Mouse (Mus musculus): ENCODE measurements around the gene Melk. TPM values are rescaled to one million over a fixed set of nuclear protein-coding genes. Genes with fewer than 3 reads are reported as not detected.

The Melk gene
- polyA plus RNA-seq, 1 experiment: 17.0 TPM

DNA sequence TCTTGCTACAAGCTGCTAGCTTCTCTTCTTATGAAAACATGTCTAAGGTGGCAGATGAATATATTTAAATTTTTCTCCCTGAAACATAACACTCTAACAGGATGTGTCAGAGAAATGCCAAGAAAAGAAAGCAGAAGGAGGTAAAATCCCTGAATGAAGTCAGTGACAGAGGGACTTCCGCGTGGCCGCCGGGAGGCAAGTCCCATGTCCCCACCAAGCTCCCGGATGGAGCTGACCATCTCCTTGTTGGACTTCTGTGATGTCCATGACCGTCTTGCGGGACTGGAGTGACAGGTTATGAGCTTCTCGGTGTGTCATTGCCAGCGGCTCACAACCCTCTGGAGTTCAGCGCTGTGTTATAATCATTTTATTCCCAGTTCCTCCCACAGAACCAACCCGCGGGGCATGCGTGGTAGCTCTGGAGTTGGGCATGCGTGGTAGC lies 31.3 kb upstream of the Melk start:
- TF ChIP-seq POLR2A (IDR thresholded peaks at IDR 0.05; ENCODE audit: borderline replicate concordance, low read depth, low read length): no peak
- TF ChIP-seq CTCF (IDR thresholded peaks at IDR 0.05; ENCODE audit: low read depth, low read length): no peak
- H3K27ac ChIP-seq (ENCODE audit: insufficient read depth, low read depth, low read length): no peak overlapping the region
- no peak overlapping the region for H3K4me3 ChIP-seq (ENCODE audit: insufficient read depth, low read length)
- no peaks in the 10 kb centered on the region for H3K4me1 ChIP-seq (ENCODE audit: control insufficient read depth, insufficient read depth, low read length)

DNA sequence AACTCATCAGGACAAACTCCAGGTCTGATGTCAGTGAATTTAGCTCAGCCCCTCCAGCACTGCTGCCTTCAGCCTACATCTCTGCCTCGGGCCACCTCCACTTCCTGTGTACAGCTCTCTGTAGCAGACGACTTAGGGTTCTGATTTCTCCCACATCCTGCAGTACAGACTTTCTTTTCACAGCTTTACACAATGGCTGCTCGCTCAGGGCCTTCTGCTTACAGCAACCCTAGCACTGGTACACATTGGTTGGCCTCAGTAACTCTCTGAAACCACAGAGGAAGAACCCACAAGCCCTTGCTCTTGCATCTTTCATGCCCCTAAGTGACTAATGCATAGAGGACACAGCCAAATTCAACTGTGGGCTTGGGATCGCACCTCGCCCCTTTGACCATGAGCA lies 29.5 kb upstream of the Melk start:
- Histone ChIP-seq H3K4me1 (ENCODE audit: control insufficient read depth, insufficient read depth, low read length) (no peaks in the 10 kb centered on the region), H3K4me3 (ENCODE audit: insufficient read depth, low read length) (no peak overlapping the region), H3K27ac (ENCODE audit: insufficient read depth, low read depth, low read length) (no peak overlapping the region)
- TF ChIP-seq CTCF (IDR thresholded peaks at IDR 0.05; ENCODE audit: low read depth, low read length) (no peak), POLR2A (IDR thresholded peaks at IDR 0.05; ENCODE audit: borderline replicate concordance, low read depth, low read length) (no peak)

DNA sequence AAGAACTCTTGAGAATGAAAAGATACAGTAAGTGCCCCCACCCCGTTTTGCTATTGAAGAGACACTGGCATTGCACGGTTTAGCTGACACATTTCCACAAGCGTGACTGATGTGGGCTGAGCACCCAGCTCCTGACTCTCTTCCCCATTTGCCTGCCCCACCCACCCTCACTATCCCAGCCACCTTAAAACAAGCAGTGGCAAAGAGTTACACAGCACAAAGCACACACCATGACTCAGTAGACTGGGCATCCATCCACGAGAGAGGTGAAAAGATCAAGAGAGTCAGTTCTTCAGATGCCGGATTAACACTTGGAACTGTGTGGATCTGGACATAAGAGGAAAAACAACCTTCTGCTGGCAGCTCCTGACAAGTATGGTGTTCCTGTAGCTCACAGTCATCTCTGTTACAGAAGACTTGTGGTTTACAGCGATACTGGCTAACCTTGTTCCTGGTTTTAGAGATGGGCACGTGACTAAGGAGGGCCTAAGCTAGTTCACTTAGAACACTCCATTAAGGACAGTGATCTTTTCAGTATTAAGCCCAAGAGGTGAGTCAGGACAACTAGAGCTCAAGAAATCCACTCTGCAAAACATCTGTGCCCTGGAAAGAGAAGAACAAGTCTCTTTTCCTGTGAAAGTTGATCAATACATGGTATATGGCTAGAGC lies 18.9 kb upstream of the Melk start:
- Histone ChIP-seq H3K4me3 (ENCODE audit: insufficient read depth, low read length) (no peak overlapping the region), H3K4me1 (ENCODE audit: control insufficient read depth, insufficient read depth, low read length) (peaks cover 17% of the 10 kb centered on the region), H3K27ac (ENCODE audit: insufficient read depth, low read depth, low read length) (peak overlapping the region; percentile 63)
- TF ChIP-seq POLR2A (IDR thresholded peaks at IDR 0.05; ENCODE audit: borderline replicate concordance, low read depth, low read length) (no peak), CTCF (IDR thresholded peaks at IDR 0.05; ENCODE audit: low read depth, low read length) (no peak)

DNA sequence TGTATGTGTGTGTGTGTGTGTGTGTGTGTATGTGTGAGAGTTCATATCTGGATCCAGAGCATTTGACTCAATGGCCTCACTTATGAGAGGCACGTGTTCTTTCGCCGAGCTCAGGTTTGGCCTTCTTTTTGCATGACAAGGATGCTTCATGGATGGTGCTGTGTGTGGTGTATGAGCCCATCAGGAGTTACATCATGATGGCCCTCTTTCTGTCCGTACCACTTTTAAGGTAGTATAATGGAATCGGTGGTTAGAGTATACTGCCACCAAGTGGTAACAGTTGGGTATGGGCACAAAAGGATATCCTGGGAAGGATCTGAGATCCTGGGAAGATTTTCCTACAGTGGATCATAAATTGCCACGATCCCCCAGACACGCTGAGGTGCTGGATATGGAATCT lies 8.1 kb upstream of the Melk start:
- Histone ChIP-seq H3K4me1 (ENCODE audit: control insufficient read depth, insufficient read depth, low read length) (no peaks in the 10 kb centered on the region), H3K4me3 (ENCODE audit: insufficient read depth, low read length) (no peak overlapping the region), H3K27ac (ENCODE audit: insufficient read depth, low read depth, low read length) (no peak overlapping the region)
- no peak for TF ChIP-seq CTCF (IDR thresholded peaks at IDR 0.05; ENCODE audit: low read depth, low read length)
- TF ChIP-seq POLR2A (IDR thresholded peaks at IDR 0.05; ENCODE audit: borderline replicate concordance, low read depth, low read length): no peak

DNA sequence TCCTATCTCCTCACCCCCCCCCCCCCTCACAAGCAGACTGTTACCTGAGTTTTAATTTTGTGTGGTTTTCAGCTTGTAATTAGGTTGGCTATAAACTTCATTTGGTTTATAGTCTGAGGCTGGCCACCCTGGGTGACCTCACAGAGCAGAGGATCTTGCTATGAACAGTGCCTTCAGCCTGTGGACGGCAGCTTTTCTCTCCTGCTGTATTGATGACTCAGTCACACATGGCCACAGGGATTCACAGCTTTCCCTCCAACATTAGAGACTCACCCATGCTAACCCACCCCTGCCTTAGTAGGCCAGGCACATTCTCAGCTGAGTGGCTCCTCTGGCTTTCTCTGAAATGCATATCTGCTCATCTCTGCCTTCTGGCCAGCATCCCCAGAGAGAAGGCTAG lies 4.8 kb upstream of the Melk start:
- Histone ChIP-seq H3K4me1 (ENCODE audit: control insufficient read depth, insufficient read depth, low read length) (no peaks in the 10 kb centered on the region), H3K27ac (ENCODE audit: insufficient read depth, low read depth, low read length) (no peak overlapping the region), H3K4me3 (ENCODE audit: insufficient read depth, low read length) (no peak overlapping the region)
- no peak for TF ChIP-seq POLR2A (IDR thresholded peaks at IDR 0.05; ENCODE audit: borderline replicate concordance, low read depth, low read length)
- TF ChIP-seq CTCF (IDR thresholded peaks at IDR 0.05; ENCODE audit: low read depth, low read length): no peak

DNA sequence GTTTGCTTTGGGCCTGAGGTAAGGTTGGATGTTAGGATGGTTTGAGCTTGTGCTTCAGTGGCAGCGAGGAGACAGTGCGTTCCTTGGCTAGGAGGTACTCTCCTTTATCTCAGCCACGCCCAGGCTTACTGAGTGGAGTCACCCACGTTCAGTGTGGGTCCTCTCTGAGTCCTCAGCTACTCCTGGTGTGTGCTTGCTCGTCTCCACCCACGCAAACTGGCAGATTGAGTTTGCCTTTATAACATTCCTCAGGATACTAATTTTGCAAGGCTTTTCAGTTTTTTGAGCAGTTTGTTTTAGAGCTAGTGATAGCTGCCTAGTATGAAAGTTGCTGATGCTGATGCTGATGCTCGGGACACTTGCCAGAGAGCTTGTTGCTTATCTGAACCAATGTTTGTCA lies 5.9 kb downstream of the Melk start:
- H3K4me1 ChIP-seq (ENCODE audit: control insufficient read depth, insufficient read depth, low read length): peaks cover 5% of the 10 kb centered on the region
- no peak for TF ChIP-seq CTCF (IDR thresholded peaks at IDR 0.05; ENCODE audit: low read depth, low read length)
- no peak for TF ChIP-seq POLR2A (IDR thresholded peaks at IDR 0.05; ENCODE audit: borderline replicate concordance, low read depth, low read length)

DNA sequence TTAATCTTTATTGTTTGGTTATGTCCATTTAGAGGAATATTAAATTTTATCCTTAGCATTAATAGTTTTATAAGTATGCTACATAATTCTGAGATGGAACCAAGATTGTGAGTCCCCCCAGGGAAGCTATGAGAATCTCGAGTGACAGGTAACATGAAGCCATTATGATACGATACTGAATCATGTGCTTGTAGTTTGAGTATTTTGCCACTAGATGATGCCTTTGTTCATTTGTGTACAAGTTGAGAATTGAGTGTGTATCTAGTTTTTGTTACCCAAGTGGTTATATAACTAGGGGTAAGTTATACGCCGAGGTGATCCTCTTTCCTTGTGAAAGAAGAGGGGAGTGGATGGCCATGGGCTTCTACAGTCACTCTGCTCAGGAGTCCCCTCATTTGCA lies 9.8 kb downstream of the Melk start:
- TF ChIP-seq CTCF (IDR thresholded peaks at IDR 0.05; ENCODE audit: low read depth, low read length) (no peak), POLR2A (IDR thresholded peaks at IDR 0.05; ENCODE audit: borderline replicate concordance, low read depth, low read length) (no peak)
- Histone ChIP-seq H3K4me1 (ENCODE audit: control insufficient read depth, insufficient read depth, low read length) (no peaks in the 10 kb centered on the region), H3K27ac (ENCODE audit: insufficient read depth, low read depth, low read length) (no peak overlapping the region), H3K4me3 (ENCODE audit: insufficient read depth, low read length) (no peak overlapping the region)

More for the DNA sequence above, 5.9 kb downstream of the Melk start:
- Histone ChIP-seq H3K27ac (ENCODE audit: insufficient read depth, low read depth, low read length) (no peak overlapping the region), H3K4me3 (ENCODE audit: insufficient read depth, low read length) (no peak overlapping the region)

DNA sequence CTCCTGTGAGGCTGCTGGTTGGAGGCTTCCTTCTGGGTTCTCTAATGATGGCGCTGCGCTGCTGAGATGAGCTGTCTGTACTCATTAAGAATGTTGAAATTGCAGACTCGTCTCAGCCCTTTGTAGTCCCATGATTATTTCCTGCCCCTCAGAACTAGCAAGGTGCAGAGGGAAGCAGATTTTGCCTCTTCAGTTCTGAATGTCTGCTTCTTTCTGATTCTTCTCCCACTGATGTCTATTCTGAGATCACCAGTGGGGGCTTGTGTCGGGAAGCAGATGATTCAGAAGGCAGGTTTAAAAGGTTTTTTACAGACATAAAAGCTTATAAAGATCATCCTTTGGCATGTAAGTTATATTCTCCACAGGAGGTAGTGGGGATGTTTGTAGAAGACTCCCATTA lies 10.2 kb downstream of the Melk start:
- Histone ChIP-seq H3K4me3 (ENCODE audit: insufficient read depth, low read length) (no peak overlapping the region), H3K4me1 (ENCODE audit: control insufficient read depth, insufficient read depth, low read length) (no peaks in the 10 kb centered on the region), H3K27ac (ENCODE audit: insufficient read depth, low read depth, low read length) (no peak overlapping the region)
- TF ChIP-seq POLR2A (IDR thresholded peaks at IDR 0.05; ENCODE audit: borderline replicate concordance, low read depth, low read length) (no peak), CTCF (IDR thresholded peaks at IDR 0.05; ENCODE audit: low read depth, low read length) (no peak)

DNA sequence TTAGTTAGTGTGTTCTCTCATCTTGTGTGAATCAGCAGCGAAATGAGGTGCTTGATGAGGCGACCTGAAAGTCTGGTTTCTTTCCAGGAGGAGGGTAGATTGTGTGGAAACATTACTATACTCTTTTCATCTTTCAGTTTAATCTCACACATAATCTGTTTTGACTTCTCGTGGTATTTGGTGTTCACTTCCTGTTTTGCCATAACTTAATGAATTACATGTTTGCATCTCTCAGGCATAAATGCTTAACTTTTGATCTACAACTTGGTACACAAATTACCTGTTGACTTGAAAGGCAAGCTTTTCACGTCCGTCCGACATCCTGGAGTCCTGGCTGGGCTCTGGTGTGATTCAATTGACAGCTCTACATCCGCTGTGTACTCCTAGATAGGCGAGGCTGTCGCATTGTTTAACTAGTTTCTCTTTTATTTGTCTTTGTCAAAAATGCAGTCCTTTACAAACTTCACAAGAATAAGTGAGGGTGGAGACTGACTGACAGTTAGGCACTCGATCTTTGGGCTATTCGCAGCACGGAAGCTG lies 15.7 kb downstream of the Melk start:
- H3K4me3 ChIP-seq (ENCODE audit: insufficient read depth, low read length): no peak overlapping the region
- TF ChIP-seq CTCF (IDR thresholded peaks at IDR 0.05; ENCODE audit: low read depth, low read length) (no peak), POLR2A (IDR thresholded peaks at IDR 0.05; ENCODE audit: borderline replicate concordance, low read depth, low read length) (no peak)
- no peak overlapping the region for H3K27ac ChIP-seq (ENCODE audit: insufficient read depth, low read depth, low read length)
- H3K4me1 ChIP-seq (ENCODE audit: control insufficient read depth, insufficient read depth, low read length): no peaks in the 10 kb centered on the region

DNA sequence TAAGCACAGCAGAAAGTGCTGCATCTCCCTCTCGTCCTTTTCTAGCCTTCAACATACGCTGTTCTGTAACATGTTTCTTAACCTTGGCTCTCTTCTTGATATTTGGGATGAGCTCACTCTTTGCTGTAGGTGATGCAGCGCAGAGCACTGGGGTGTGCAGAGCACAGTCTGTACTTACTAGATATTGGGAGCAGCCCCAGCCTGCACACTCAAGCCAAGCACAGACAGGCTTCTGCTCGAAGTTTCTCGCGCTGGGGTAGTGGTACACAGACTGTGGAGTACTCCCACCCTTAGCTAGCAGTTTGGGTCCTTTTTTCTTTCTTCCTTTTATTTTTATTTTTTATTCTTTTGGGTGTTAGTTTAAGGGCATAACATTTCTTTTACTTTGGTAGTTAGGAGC lies 19.8 kb downstream of the Melk start:
- no peak for TF ChIP-seq POLR2A (IDR thresholded peaks at IDR 0.05; ENCODE audit: borderline replicate concordance, low read depth, low read length)
- no peak for TF ChIP-seq CTCF (IDR thresholded peaks at IDR 0.05; ENCODE audit: low read depth, low read length)
- H3K27ac ChIP-seq (ENCODE audit: insufficient read depth, low read depth, low read length): no peak overlapping the region
- no peaks in the 10 kb centered on the region for H3K4me1 ChIP-seq (ENCODE audit: control insufficient read depth, insufficient read depth, low read length)
- no peak overlapping the region for H3K4me3 ChIP-seq (ENCODE audit: insufficient read depth, low read length)

Measured in bone marrow macrophage, adult 2 months (primary cell).